Mouse (Mus musculus) bone marrow, adult 2 months (tissue): ENCODE measurements at regions not wholly inside any gene's neighbourhood (a gene's known extent, or its start where the extent isn't known, plus 50 kb on each side); places are given as distances from the start of the nearest gene placed in this dataset.

ENCODE experiments used
- H3K27ac ChIP-seq: fragments of 200-500 bp; 2 replicates; pipeline ENCODE4 v1.5.1; 2012; ENCODE audit warnings: low read depth, mild to moderate bottlenecking, control low read depth, inconsistent platforms, low read length; ENCODE audit not compliant: control insufficient read depth, poor library complexity, insufficient read depth
- H3K4me1 ChIP-seq: fragments of 200-500 bp; 2 replicates; pipeline ENCODE4 v1.6.1; 2011; ENCODE audit warnings: low read length; ENCODE audit not compliant: control insufficient read depth, insufficient read depth
- H3K4me3 ChIP-seq: fragments of 200-500 bp; replicated peaks from 2 replicates; pipeline ENCODE3; 2011; ENCODE audit warnings: mild to moderate bottlenecking, low read depth, low read length, control low read depth; ENCODE audit not compliant: control insufficient read depth
- CTCF ChIP-seq: fragments of 200-500 bp; IDR thresholded peaks from 2 replicates; pipeline ENCODE4 v1.5.1; 2011; ENCODE audit warnings: low read length, control low read depth; ENCODE audit not compliant: control insufficient read depth, insufficient read depth
- POLR2A ChIP-seq: fragments of 200-500 bp; IDR thresholded peaks from 2 replicates; pipeline ENCODE4 v1.6.1; 2011; ENCODE audit warnings: low read depth, mild to moderate bottlenecking, control low read depth, low read length, borderline replicate concordance; ENCODE audit not compliant: control insufficient read depth
- WGBS: fragments of 180-500 bp; shearing (Covaris S2); methylation state at CpG from one replicate; pipeline ENCODE4 v1.1.7; 2018; 5-methylcytosine and 5-hydroxymethylcytosine counted together

- Histone ChIP-seq H3K4me3 (no peak overlapping the region), H3K27ac (no peak overlapping the region), H3K4me1 (no peaks in the 10 kb centered on the region)
- WGBS = 50% methylated on average over 3 of the region's 3 CpGs
- TF ChIP-seq POLR2A (no peak), CTCF (no peak)
Measured at GRCm38 (mm10) chr10:24357636-24358035, 134.3 kb downstream of the Moxd1 start.

GRCm38 (mm10) chr10:24361424-24361823 is 138.1 kb downstream of the Moxd1 start:
- TF ChIP-seq POLR2A (no peak), CTCF (no peak)
- Histone ChIP-seq H3K27ac (no peak overlapping the region), H3K4me1 (no peaks in the 10 kb centered on the region), H3K4me3 (no peak overlapping the region)
- WGBS = 65% methylated on average over 3 of the region's 3 CpGs

- H3K4me1 ChIP-seq = no peaks in the 10 kb centered on the region
- no peak overlapping the region for H3K27ac ChIP-seq
- TF ChIP-seq POLR2A (no peak), CTCF (no peak)
- H3K4me3 ChIP-seq = no peak overlapping the region
- WGBS = 71% methylated on average over 5 of the region's 5 CpGs
Measured at GRCm38 (mm10) chr10:24365369-24365768, 142.1 kb downstream of the Moxd1 start.

- no peak for TF ChIP-seq POLR2A
- no peak for TF ChIP-seq CTCF
- H3K4me1 ChIP-seq = no peaks in the 10 kb centered on the region
- WGBS = 89% methylated on average over 5 of the region's 5 CpGs
- H3K27ac ChIP-seq = no peak overlapping the region
- no peak overlapping the region for H3K4me3 ChIP-seq
Measured at GRCm38 (mm10) chr10:24367010-24367409, 143.7 kb downstream of the Moxd1 start.

GRCm38 (mm10) chr10:24373957-24374356 is 150.6 kb downstream of the Moxd1 start:
- WGBS = 16% methylated on average over 6 of the region's 6 CpGs
- H3K4me1 ChIP-seq = no peaks in the 10 kb centered on the region

GRCm38 (mm10) chr10:24379291-24379690 is 156.0 kb downstream of the Moxd1 start:
- WGBS = 77% methylated on average over 5 of the region's 5 CpGs
- no peak for TF ChIP-seq POLR2A
- TF ChIP-seq CTCF = no peak
- H3K4me1 ChIP-seq = no peaks in the 10 kb centered on the region
- H3K4me3 ChIP-seq = no peak overlapping the region
- no peak overlapping the region for H3K27ac ChIP-seq

More at GRCm38 (mm10) chr10:24373957-24374356, 150.6 kb downstream of the Moxd1 start:
- Histone ChIP-seq H3K27ac (no peak overlapping the region), H3K4me3 (no peak overlapping the region)
- no peak for TF ChIP-seq CTCF
- no peak for TF ChIP-seq POLR2A

- Histone ChIP-seq H3K4me3 (no peak overlapping the region), H3K27ac (no peak overlapping the region), H3K4me1 (no peaks in the 10 kb centered on the region)
- TF ChIP-seq CTCF = no peak
- TF ChIP-seq POLR2A = no peak
- 83% methylated on average over 4 of the region's 4 CpGs for WGBS
Measured at GRCm38 (mm10) chr10:24380478-24381273, 157.4 kb downstream of the Moxd1 start.

GRCm38 (mm10) chr10:24381917-24382316 is 158.6 kb downstream of the Moxd1 start:
- TF ChIP-seq CTCF (0 out of 2 replicates have a peak, but pooled peaks have one; percentile 24), POLR2A (no peak)
- H3K27ac ChIP-seq = no peak overlapping the region
- no peaks in the 10 kb centered on the region for H3K4me1 ChIP-seq
- H3K4me3 ChIP-seq = no peak overlapping the region
- WGBS = 35% methylated on average over 4 of the region's 4 CpGs

- TF ChIP-seq CTCF (no peak), POLR2A (no peak)
- WGBS = 78% methylated on average over 2 of the region's 2 CpGs
- no peak overlapping the region for H3K4me3 ChIP-seq
- H3K4me1 ChIP-seq = no peaks in the 10 kb centered on the region
- H3K27ac ChIP-seq = no peak overlapping the region
Measured at GRCm38 (mm10) chr10:24384061-24384460, 160.7 kb downstream of the Moxd1 start.
